Mouse (Mus musculus): Measurements from ENCODE around the gene Ttyh1. TPM values are rescaled to one million over a fixed set of nuclear protein-coding genes. Genes with fewer than 3 reads are reported as not detected.

Ttyh1 gene
- polyA plus RNA-seq, 1 experiment from 2014 or later: 3.2 TPM

DNA sequence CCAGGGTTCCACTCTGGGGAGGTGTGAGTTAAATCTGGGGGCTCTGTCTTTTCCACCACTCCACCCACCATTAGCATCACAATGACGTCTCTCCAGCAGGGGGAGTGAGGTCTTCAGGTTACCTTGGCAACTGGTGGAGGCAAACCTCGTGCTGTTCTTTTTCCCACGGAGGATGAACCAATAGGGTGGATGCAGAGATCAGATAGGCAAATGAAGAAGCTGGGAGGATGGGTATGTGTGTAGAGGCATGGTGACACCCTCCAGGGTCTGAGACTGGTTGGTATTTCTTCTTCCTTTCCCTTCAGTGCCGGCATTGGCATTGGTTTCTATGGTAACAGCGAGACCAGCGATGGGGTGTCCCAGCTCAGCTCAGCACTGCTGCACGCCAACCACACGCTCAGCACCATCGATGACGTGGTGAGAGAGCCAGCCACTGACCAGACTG is 5.1 kb downstream of the Ttyh1 start:
- ATAC-seq (0 out of 2 replicates have a peak, but pooled peaks have one; percentile 20), DNase-seq (no peak)
- TF ChIP-seq CTCF (IDR thresholded peaks at IDR 0.05; ENCODE audit: low read depth): peak; percentile 35
- no peak for TF ChIP-seq EP300 (IDR thresholded peaks at IDR 0.05; ENCODE audit: low read depth)
- H3K4me1 ChIP-seq (ENCODE audit: insufficient read depth): peaks cover 3% of the 10 kb centered on the region; the same call in 1 of the 2 replicates
- H3K9me3 ChIP-seq (ENCODE audit: low read length): no peaks in the 10 kb centered on the region
- WGBS (ENCODE audit: insufficient replicate concordance): 3% methylated on average over 10 of the region's 10 CpGs
- H3K4me2 ChIP-seq (ENCODE audit: low read depth, low read length): no peak overlapping the region
- H3K4me3 ChIP-seq (ENCODE audit: low read depth, low read length): no peak overlapping the region
- H3K27me3 ChIP-seq (ENCODE audit: insufficient read depth, low read length): peaks cover 15% of the 10 kb centered on the region
- no peak overlapping the region for H3K9ac ChIP-seq (replicated peaks)
- H3K27ac ChIP-seq (ENCODE audit: low read depth): no peak overlapping the region
- H3K36me3 ChIP-seq (replicated peaks; ENCODE audit: insufficient read depth, low read length): no peaks in the 10 kb centered on the region

DNA sequence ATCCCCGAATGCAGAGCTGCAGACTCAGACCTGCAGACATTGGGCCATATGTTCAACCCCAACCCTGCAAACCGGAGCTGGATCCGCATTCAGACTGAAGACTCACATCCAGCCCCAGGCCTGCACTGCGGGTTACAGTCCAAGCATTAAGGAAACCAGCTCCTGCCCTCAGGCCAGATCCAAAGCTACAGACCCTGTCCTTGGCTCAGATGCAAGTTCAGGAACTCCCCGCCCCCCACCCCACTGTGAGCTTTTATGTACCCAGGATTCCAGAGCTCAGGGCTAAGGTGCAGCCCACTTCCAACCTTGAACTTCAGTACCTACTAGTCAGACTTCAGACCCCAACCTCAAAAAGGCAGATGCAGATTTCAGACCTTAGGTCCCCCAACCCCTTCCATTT is 5.6 kb downstream of the Ttyh1 start:
- H3K4me2 ChIP-seq (ENCODE audit: low read depth, low read length): no peak overlapping the region
- no peak overlapping the region for H3K9ac ChIP-seq (replicated peaks)
- peaks cover 10% of the 10 kb centered on the region for H3K27me3 ChIP-seq (ENCODE audit: insufficient read depth, low read length)
- WGBS (ENCODE audit: insufficient replicate concordance): 35% methylated on average over 5 of the region's 5 CpGs
- no peak for ATAC-seq
- DNase-seq: no peak
- H3K4me1 ChIP-seq (ENCODE audit: insufficient read depth): no peaks in the 10 kb centered on the region
- H3K27ac ChIP-seq (ENCODE audit: low read depth): no peak overlapping the region
- no peak for TF ChIP-seq CTCF (IDR thresholded peaks at IDR 0.05; ENCODE audit: low read depth)
- H3K9me3 ChIP-seq (ENCODE audit: low read length): no peaks in the 10 kb centered on the region
- no peaks in the 10 kb centered on the region for H3K36me3 ChIP-seq (replicated peaks; ENCODE audit: insufficient read depth, low read length)
- no peak overlapping the region for H3K4me3 ChIP-seq (ENCODE audit: low read depth, low read length)

DNA sequence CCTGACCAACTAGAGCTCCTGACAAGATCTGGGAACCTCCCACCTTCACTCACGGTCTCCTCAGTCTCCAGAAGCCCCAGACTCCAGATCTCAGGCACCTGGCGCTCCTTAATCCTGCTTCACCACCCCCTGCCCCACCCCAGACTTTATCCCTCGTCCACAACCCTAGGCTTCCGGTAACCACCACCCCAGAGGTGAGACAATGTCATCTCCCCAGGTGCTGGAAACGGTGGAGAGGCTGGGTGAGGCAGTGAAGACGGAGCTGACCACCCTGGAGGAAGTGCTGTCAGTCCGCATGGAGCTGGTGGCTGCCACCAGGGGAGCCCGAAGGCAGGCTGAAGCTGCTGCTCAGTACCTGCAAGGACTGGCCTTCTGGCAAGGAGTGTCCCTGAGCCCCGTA is 6.1 kb downstream of the Ttyh1 start:
- Histone ChIP-seq H3K36me3 (replicated peaks; ENCODE audit: insufficient read depth, low read length) (no peaks in the 10 kb centered on the region), H3K9ac (replicated peaks) (no peak overlapping the region), H3K4me2 (ENCODE audit: low read depth, low read length) (no peak overlapping the region), H3K27me3 (ENCODE audit: insufficient read depth, low read length) (peaks cover 6% of the 10 kb centered on the region), H3K27ac (ENCODE audit: low read depth) (no peak overlapping the region), H3K4me1 (ENCODE audit: insufficient read depth) (no peaks in the 10 kb centered on the region), H3K9me3 (ENCODE audit: low read length) (no peaks in the 10 kb centered on the region), H3K4me3 (ENCODE audit: low read depth, low read length) (no peak overlapping the region)
- DNase-seq: no peak
- TF ChIP-seq CTCF (IDR thresholded peaks at IDR 0.05; ENCODE audit: low read depth): peak; percentile 15; the same call in 1 of the 2 replicates
- no peak for TF ChIP-seq EP300 (IDR thresholded peaks at IDR 0.05; ENCODE audit: low read depth)
- no peak for ATAC-seq
- WGBS (ENCODE audit: insufficient replicate concordance): 26% methylated on average over 9 of the region's 9 CpGs

DNA sequence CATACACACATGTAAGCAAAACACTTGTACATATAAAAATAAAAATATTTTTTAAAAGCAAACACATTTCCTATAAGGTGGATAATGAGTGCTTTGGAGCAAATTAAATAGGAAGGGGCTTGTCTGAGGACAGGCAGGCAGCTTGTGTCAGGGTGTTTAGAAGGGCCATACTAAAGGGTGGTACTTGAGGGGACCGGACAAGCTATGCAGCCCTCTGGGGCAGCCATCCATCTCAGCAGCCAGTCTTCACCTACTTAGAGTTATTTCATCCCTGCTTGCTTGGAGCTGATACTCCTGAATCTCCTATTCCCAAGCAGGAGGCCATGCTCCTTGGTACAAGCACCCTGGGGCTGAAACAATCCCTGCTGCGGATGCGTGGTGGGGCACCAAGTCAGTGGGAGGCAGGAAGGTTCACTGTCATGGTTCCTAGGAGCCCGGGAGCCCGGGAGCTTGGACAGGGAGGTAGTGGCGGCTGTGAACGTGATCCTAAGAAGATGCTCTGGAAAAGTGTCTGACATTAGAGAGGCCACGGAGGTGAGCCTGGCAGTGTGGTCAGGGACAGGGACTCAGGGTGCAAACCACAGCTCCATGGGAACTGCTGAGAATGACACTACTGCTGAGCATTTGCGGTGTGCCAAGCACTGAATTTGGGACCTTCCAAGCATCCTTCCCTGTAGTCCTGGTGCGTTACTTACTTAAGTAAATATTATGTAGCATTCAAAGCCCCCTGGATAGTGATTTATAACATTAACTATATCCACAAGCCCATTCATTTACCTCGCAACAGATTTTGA is 8.0 kb downstream of the Ttyh1 start:
- no peak for TF ChIP-seq EP300 (IDR thresholded peaks at IDR 0.05; ENCODE audit: low read depth)
- no peak for TF ChIP-seq CTCF (IDR thresholded peaks at IDR 0.05; ENCODE audit: low read depth)
- 84% methylated on average over 11 of the region's 11 CpGs for WGBS (ENCODE audit: insufficient replicate concordance)
- no peak for ATAC-seq

DNA sequence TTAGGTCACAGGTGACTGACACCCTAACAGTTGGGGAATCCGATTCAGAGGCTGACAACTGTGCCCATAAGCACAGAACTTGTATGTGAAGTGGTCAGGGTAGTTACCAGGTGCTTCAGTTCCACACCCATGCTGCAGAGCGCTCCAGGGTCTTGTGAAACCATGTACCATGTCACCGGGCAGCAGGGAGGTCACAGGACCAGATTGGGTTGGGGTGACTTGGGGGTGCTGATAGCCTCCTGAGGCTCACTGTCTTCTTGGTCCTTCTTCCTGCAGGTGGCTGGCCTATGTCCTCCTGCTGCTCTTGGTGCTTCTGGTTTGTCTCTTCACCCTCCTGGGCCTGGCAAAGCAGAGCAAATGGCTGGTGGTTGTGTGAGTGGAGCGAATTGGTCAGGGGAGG is 8.7 kb downstream of the Ttyh1 start:
- H3K4me3 ChIP-seq (ENCODE audit: low read depth, low read length): no peak overlapping the region
- H3K4me1 ChIP-seq (ENCODE audit: insufficient read depth): no peaks in the 10 kb centered on the region
- ATAC-seq: no peak
- H3K9ac ChIP-seq (replicated peaks): no peak overlapping the region
- H3K27ac ChIP-seq (ENCODE audit: low read depth): no peak overlapping the region
- WGBS (ENCODE audit: insufficient replicate concordance): 80% methylated on average over 4 of the region's 4 CpGs
- no peaks in the 10 kb centered on the region for H3K36me3 ChIP-seq (replicated peaks; ENCODE audit: insufficient read depth, low read length)
- H3K4me2 ChIP-seq (ENCODE audit: low read depth, low read length): no peak overlapping the region
- TF ChIP-seq EP300 (IDR thresholded peaks at IDR 0.05; ENCODE audit: low read depth) (no peak), CTCF (IDR thresholded peaks at IDR 0.05; ENCODE audit: low read depth) (no peak)
- no peaks in the 10 kb centered on the region for H3K9me3 ChIP-seq (ENCODE audit: low read length)
- DNase-seq: no peak
- H3K27me3 ChIP-seq (ENCODE audit: insufficient read depth, low read length): no peaks in the 10 kb centered on the region

More for the DNA sequence above, 8.0 kb downstream of the Ttyh1 start:
- no peaks in the 10 kb centered on the region for H3K9me3 ChIP-seq (ENCODE audit: low read length)
- no peak for DNase-seq
- H3K4me1 ChIP-seq (ENCODE audit: insufficient read depth): no peaks in the 10 kb centered on the region
- H3K36me3 ChIP-seq (replicated peaks; ENCODE audit: insufficient read depth, low read length): no peaks in the 10 kb centered on the region
- no peaks in the 10 kb centered on the region for H3K27me3 ChIP-seq (ENCODE audit: insufficient read depth, low read length)
- H3K9ac ChIP-seq (replicated peaks): no peak overlapping the region
- no peak overlapping the region for H3K4me3 ChIP-seq (ENCODE audit: low read depth, low read length)
- H3K4me2 ChIP-seq (ENCODE audit: low read depth, low read length): no peak overlapping the region
- no peak overlapping the region for H3K27ac ChIP-seq (ENCODE audit: low read depth)

DNA sequence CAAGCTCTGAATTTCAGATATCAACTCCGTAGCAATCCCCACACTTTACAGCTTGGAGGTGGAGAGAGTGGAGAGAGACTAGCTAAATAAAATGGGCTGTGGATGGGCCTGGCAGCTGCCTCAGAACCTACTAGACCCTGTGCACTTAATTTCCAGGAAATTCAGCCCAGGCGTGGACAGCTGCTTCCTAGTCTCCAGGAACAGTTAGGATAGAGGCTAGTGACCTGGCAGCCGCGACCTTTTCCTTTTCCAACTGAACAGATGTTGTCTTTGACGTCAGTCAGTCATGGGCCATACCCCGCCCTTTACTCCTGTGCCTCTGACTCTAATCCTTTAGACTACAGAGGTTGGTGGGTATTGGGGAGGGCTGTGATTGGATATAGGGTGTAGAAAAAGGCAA is 9.7 kb downstream of the Ttyh1 start:
- TF ChIP-seq EP300 (IDR thresholded peaks at IDR 0.05; ENCODE audit: low read depth) (peak; percentile 31; the same call in 1 of the 2 replicates), CTCF (IDR thresholded peaks at IDR 0.05; ENCODE audit: low read depth) (no peak)
- H3K27ac ChIP-seq (ENCODE audit: low read depth): no peak overlapping the region
- no peaks in the 10 kb centered on the region for H3K4me1 ChIP-seq (ENCODE audit: insufficient read depth)
- no peak overlapping the region for H3K4me3 ChIP-seq (ENCODE audit: low read depth, low read length)
- DNase-seq (no peak), ATAC-seq (peak; percentile 28; the same call in 1 of the 2 replicates)
- no peaks in the 10 kb centered on the region for H3K9me3 ChIP-seq (ENCODE audit: low read length)
- 46% methylated on average over 6 of the region's 6 CpGs for whole genome bisulfite sequencing (ENCODE audit: insufficient replicate concordance)
- no peaks in the 10 kb centered on the region for H3K27me3 ChIP-seq (ENCODE audit: insufficient read depth, low read length)
- no peak overlapping the region for H3K9ac ChIP-seq (replicated peaks)
- no peak overlapping the region for H3K4me2 ChIP-seq (ENCODE audit: low read depth, low read length)
- H3K36me3 ChIP-seq (replicated peaks; ENCODE audit: insufficient read depth, low read length): no peaks in the 10 kb centered on the region
